Mouse (Mus musculus): ENCODE measurements around the gene Lrrc45.

Lrrc45 gene

GRCm38 (mm10) chr11:120704486-120705325, 9.0 kb upstream of the Lrrc45 start:
- peak; percentile 48 to 50 for DNase-seq

GRCm38 (mm10) chr11:120706120-120706519, 7.6 kb upstream of the Lrrc45 start:
- no peak for DNase-seq

GRCm38 (mm10) chr11:120707225-120707624, 6.5 kb upstream of the Lrrc45 start:
- DNase-seq = no peak

- DNase-seq = no peak
These were observed 5.8 kb upstream of the Lrrc45 start for GRCm38 (mm10) chr11:120707969-120708368.

GRCm38 (mm10) chr11:120709551-120709950, 4.2 kb upstream of the Lrrc45 start:
- DNase-seq = no peak

GRCm38 (mm10) chr11:120710672-120711071, 3.1 kb upstream of the Lrrc45 start:
- DNase-seq = no peak

GRCm38 (mm10) chr11:120711980-120712604, 1.6 kb upstream of the Lrrc45 start:
- no peak for DNase-seq

- DNase-seq = peak; percentile 46 to 56
These were observed 755 bp upstream of the Lrrc45 start for GRCm38 (mm10) chr11:120712771-120713568.

- no peak for DNase-seq
These were observed 821 bp downstream of the Lrrc45 start for GRCm38 (mm10) chr11:120714546-120714945.

- no peak for DNase-seq
These were observed 1.4 kb downstream of the Lrrc45 start for GRCm38 (mm10) chr11:120715131-120715530.

- DNase-seq = no peak
These were observed 5.5 kb downstream of the Lrrc45 start for GRCm38 (mm10) chr11:120719242-120719641.

GRCm38 (mm10) chr11:120719841-120720376, 6.2 kb downstream of the Lrrc45 start:
- no peak for DNase-seq

- DNase-seq = peak; percentile 91 to 92
These were observed 6.7 kb downstream of the Lrrc45 start for GRCm38 (mm10) chr11:120720450-120720849.

- peak; percentile 79 to 88 for DNase-seq
These were observed 7.7 kb downstream of the Lrrc45 start, which contains the start of gene Rac3 for GRCm38 (mm10) chr11:120721124-120722066. TSS of gene Rac3 (plus strand) at chr11:120721470.

- DNase-seq = no peak
These were observed 8.4 kb downstream of the Lrrc45 start for GRCm38 (mm10) chr11:120722067-120722630.

GRCm38 (mm10) chr11:120722761-120723382, 9.1 kb downstream of the Lrrc45 start:
- peak; percentile 54 to 65 for DNase-seq

- no peak for DNase-seq
These were observed 9.8 kb downstream of the Lrrc45 start for GRCm38 (mm10) chr11:120723509-120723908.

GRCm38 (mm10) chr11:120726243-120727168, 12.8 kb downstream of the Lrrc45 start:
- no peak for DNase-seq

GRCm38 (mm10) chr11:120727169-120727527, 13.4 kb downstream of the Lrrc45 start, which contains the start of gene Dcxr:
TSS of gene Dcxr (minus strand) at chr11:120727281.
- peak; percentile 97 for DNase-seq

- DNase-seq = peak in 1 of 2 experiments; percentile 64
These were observed 13.8 kb downstream of the Lrrc45 start for GRCm38 (mm10) chr11:120727564-120727963.

Data from lung, adult 18-20 months (tissue).